Mouse (Mus musculus) forebrain, embryonic 10.5 days (tissue): ENCODE results near the gene Galns. TPM values are rescaled to one million over a fixed set of nuclear protein-coding genes. Genes with fewer than 3 reads are reported as not detected.

ENCODE experiments used
- DNase-seq: peaks from one replicate; pipeline ENCODE4 v3.0.0-alpha.2; 2017; ENCODE audit warnings: low spot score; ENCODE audit errors: extremely low spot score
- H3K27ac ChIP-seq: fragments of 300-500 bp; sonication (generic); 2 replicates; pipeline ENCODE4 v1.5.1; 2016; ENCODE audit warnings: mild to moderate bottlenecking
- H3K27me3 ChIP-seq: fragments of 300-500 bp; sonication (generic); 2 replicates; pipeline ENCODE4 v1.6.1; 2016; ENCODE audit warnings: mild to moderate bottlenecking; ENCODE audit not compliant: poor library complexity, severe bottlenecking
- H3K36me3 ChIP-seq: fragments of 300-500 bp; sonication (generic); replicated peaks from 2 replicates; pipeline ENCODE4 v1.6.1; 2016; ENCODE audit warnings: mild to moderate bottlenecking, moderate library complexity
- H3K4me1 ChIP-seq: fragments of 300-500 bp; sonication (generic); 2 replicates; pipeline ENCODE4 v1.6.1; 2016
- H3K4me3 ChIP-seq: fragments of 300-500 bp; sonication (generic); 2 replicates; pipeline ENCODE4 v1.5.1; 2016; ENCODE audit warnings: mild to moderate bottlenecking, moderate library complexity
- H3K9me3 ChIP-seq: fragments of 300-500 bp; sonication (generic); 2 replicates; pipeline ENCODE4 v1.6.1; 2016; ENCODE audit warnings: mild to moderate bottlenecking, moderate library complexity
- WGBS: fragments of 180-500 bp; shearing (Covaris S2); methylation state at CpG from one replicate; pipeline ENCODE4 v1.1.7; 2016; 5-methylcytosine and 5-hydroxymethylcytosine counted together
- microRNA-seq: library from miRNA; unstranded; fragments of <30 nt; microRNA quantifications from one replicate; pipeline ENCODE4, GENCODE M21; 2017
- polyA plus RNA-seq: library from polyadenylated mRNA; unstranded; fragments of >200 nt; fragmentation: Nextera tagmentation; extraction: Ambion mirVana; gene quantifications from 2 replicates; pipeline ENCODE4 v1.2.1, GENCODE M21; 2016

The Galns gene
- polyA plus RNA-seq, 1 experiment from 2014 or later: 5.5 TPM

DNA sequence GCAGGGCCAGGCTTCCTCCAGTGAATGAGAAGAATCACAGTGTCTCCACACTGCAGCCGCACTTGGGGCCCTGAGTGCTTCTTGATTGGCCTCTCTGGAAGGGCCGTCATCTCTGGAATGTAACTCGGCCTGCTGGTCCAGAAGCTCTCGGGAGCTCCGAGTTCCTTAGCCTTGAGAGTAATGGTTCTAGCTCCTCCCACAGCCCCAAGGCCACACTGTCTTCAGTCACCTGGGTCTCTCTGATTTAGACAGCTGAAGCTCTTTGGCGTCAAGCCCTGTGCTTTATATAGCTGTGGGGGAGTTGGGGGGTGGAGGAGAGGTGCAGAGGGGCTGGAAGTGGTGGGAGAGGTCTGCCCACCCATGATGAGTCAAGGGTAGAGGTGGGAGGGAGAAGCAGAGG is 74.2 kb downstream of the Galns start:
- WGBS: 66% methylated on average over 6 of the region's 6 CpGs
- DNase-seq: no peak
- peak overlapping the region; percentile 44 for H3K27ac ChIP-seq

DNA sequence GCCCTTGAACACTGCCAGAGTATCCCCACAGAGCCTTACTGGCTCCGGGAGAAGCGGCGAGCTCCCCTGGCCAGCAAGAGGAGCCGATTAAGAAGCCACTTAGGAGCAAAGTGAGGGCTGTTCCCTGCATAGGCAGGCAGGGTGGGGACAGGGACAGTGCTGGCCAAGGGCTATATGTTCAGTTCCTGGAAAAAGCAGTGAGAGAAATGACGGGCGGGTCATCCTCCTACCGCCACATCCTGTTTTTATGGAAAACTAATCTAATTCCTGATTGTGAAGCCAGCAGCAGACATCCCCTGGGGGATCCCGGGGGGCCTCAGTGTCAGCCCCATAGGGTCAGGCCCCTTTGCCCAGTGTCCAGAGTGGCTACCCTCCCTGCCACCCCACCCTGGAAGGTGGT is 80.0 kb downstream of the Galns start:
- peaks cover 21% of the 10 kb centered on the region for H3K4me1 ChIP-seq
- WGBS: 87% methylated on average over 8 of the region's 8 CpGs
- H3K4me3 ChIP-seq: no peak overlapping the region
- H3K27ac ChIP-seq: peak overlapping the region; percentile 36; the same call in 1 of the 2 replicates
- H3K27me3 ChIP-seq: no peaks in the 10 kb centered on the region
- DNase-seq: no peak
- H3K36me3 ChIP-seq: no peaks in the 10 kb centered on the region
- H3K9me3 ChIP-seq: 0 out of 2 replicates have a peak, but pooled peaks cover 5% of the 10 kb centered on the region

More for the DNA sequence above, 74.2 kb downstream of the Galns start:
- peaks cover 24% of the 10 kb centered on the region for H3K4me1 ChIP-seq
- H3K9me3 ChIP-seq: no peaks in the 10 kb centered on the region
- no peaks in the 10 kb centered on the region for H3K27me3 ChIP-seq
- H3K36me3 ChIP-seq: no peaks in the 10 kb centered on the region
- no peak overlapping the region for H3K4me3 ChIP-seq

- no peaks in the 10 kb centered on the region for H3K36me3 ChIP-seq
- DNase-seq: no peak
- H3K4me3 ChIP-seq: no peak overlapping the region
- 92% methylated on average over 4 of the region's 4 CpGs for WGBS
- H3K27me3 ChIP-seq: peaks cover 5% of the 10 kb centered on the region; the same call in 1 of the 2 replicates
- 0 out of 2 replicates have a peak, but pooled peaks cover 5% of the 10 kb centered on the region for H3K9me3 ChIP-seq
- H3K27ac ChIP-seq: no peak overlapping the region
- peaks cover 42% of the 10 kb centered on the region for H3K4me1 ChIP-seq
Measured at GRCm38 (mm10) chr8:122529159-122529558, 82.1 kb downstream of the Galns start.

Small RNA genes within 50 kb of the gene (microRNA-seq; reads per million reads assigned to microRNA genes)
- gene Mir6396: not detected

Other genes with a start within 250 kb of the Galns start
- 73.2 and 81.1 TPM in 2 replicates for gene Zc3h18, start 234.9 kb downstream of the Galns start, polyA plus RNA-seq
- gene Il17c, start 189.4 kb downstream of the Galns start, polyA plus RNA-seq: 0.21 TPM in 1 of 2 replicates, not detected in the other
- 70.0 and 75.7 TPM in 2 replicates for gene Cyba, start 178.5 kb downstream of the Galns start, polyA plus RNA-seq
- gene Mvd, start 168.0 kb downstream of the Galns start, polyA plus RNA-seq: 52.1 and 54.2 TPM in 2 replicates
- gene Snai3, start 150.7 kb downstream of the Galns start, polyA plus RNA-seq: 0.18 and 0.22 TPM in 2 replicates
- 31.0 and 33.0 TPM in 2 replicates for gene Rnf166, start 135.4 kb downstream of the Galns start, polyA plus RNA-seq
- 84.7 and 89.1 TPM in 2 replicates for gene Ctu2, start 135.3 kb downstream of the Galns start, polyA plus RNA-seq
- gene Piezo1, start 60.1 kb downstream of the Galns start, polyA plus RNA-seq: 6.1 and 8.8 TPM in 2 replicates
- gene Cdt1, start 43.4 kb downstream of the Galns start, polyA plus RNA-seq: 73.2 and 79.8 TPM in 2 replicates
- 313 and 321 TPM in 2 replicates for gene Aprt, start 34.6 kb downstream of the Galns start, polyA plus RNA-seq
- 41.0 and 44.1 TPM in 2 replicates for gene Trappc2l, start 177 bp upstream of the Galns start, polyA plus RNA-seq
- gene Pabpn1l, start 11.3 kb upstream of the Galns start, polyA plus RNA-seq: not detected in 2 replicates
- 1.6 and 2.4 TPM in 2 replicates for gene Cbfa2t3, start 87.6 kb upstream of the Galns start, polyA plus RNA-seq
- gene Acsf3, start 164.0 kb upstream of the Galns start, polyA plus RNA-seq: 19.0 and 19.1 TPM in 2 replicates
- 0.71 and 0.72 TPM in 2 replicates for gene Cdh15, start 236.5 kb upstream of the Galns start, polyA plus RNA-seq